Mouse (Mus musculus) gastrocnemius, postnatal 25 days (tissue): ENCODE measurements around the gene Rpl7a. TPM values are rescaled to one million over a fixed set of nuclear protein-coding genes. Genes with fewer than 3 reads are reported as not detected.

Experiments
- DNase-seq: peaks from one replicate; pipeline ENCODE4 v3.0.0; 2022
- total RNA-seq, 2 experiments: library from RNA; stranded (reverse); gene quantifications; 1 replicate in 1 of 2; 2 replicates in 1 of 2; pipeline ENCODE4 v1.2.3; 2021

The Rpl7a gene
- total RNA-seq, 2 experiments from 2014 or later, result 236 to 242 TPM

DNA sequence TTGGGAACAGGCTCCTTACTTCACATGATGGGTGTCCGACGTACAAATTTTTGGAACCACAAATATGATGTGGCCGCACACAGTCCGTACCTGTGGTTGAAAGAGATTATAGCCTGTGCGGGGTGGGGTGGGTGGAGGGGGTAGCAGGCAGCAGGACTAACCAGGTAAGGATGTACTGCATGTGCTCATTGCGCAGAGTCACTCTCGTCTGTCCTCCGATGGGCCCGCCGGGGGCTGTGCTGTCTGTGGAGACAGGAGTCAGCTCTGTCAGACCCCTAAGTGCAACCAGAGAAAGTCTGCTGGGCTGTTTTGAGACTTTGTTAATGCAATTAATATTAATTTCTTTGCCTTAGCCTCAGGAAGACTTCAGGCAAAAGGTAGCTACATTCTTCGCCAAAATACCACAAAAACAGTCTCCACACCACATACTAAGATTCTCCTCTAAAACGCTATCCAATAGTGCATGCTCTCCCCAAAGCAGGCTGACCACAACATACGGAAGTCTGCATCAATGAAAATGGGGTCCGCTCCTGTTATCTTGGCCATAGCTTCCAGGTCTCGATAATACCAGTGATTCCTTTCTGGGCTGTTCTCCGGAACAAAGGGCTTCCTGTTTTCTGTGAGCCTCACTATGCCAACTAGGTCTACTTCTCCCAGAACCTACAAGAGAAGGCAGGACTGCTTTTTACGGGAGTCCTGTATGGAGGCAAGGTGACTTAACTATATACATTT lies 3.0 kb downstream of the Rpl7a start:
- DNase-seq, result no peak

DNA sequence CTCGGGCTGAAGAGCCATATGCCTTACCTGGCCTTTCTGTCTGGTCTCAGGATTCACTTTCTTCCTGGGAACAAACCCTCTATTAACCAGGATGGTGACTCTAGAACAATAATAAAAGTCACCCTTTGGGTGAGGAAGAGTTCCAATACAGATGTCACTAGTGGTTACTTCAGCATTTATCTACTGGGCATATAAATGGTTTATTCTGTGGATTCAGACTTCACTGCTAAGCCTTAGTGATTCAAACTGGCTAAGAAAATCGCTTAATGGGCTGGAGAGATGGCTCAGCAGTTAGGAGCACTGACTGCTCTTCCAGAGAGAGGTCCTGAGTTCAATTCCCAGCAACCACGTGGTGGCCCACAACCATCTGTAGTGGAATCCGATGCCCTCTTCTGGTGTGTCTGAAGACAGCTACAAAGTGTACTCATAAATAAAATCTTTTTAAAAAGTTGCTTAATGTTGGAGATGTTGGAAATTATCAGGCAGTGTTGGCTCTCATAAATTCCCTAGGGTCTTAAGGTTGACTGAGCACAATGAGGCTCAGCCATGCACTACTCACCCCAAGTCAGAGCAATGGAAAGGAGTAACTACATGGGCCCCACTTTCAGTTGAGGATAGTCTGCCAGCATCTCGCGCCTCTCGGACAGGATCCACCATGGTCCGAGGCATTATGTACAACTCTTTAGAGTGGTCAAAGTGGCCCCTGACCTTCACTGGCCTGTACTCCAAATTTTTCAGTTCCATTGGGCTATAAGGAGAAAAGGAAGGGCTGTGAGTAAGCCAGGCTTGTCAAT lies 3.8 kb downstream of the Rpl7a start:
- DNase-seq, result no peak

DNA sequence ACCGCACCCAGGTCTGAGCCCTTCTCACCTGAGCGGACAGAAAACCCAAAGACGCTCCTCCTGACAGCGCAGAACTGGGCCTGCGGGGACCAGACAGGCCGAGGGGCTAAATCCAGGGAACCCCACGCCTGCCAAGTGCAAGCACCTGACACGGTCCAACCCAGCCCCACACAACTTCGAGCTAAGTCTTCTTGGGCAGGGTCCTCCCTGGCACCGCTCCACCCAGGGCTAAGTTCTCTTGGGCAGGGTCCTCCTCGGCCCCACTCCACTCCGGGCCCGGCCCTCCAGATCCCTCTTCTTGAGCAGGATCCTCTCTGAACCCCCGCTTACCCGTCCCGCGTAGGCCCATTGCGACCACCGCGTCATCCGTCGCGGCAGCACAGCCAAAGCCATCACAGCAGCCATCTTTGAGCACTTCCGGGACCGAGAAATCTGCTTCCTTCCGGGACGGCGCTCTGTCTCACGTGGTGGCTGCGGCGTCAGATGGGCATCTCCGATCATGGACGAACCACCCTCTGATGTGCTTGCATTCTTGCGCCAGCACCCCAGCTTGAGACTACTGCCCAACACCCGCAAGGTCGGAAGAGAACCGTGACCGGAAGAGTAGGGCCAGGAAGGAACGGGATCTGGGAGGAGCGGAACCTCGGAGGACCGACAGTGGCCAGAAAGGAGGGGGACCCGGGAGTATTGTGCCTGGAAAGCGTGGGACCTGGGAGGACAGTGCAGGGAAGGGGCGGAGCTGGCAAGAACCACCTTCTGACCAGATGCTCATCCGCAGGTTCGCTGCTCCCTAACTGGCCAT lies 5.6 kb downstream of the Rpl7a start, which contains the start of the genes Surf2 and Surf1:
Surf2 (plus strand) TSS at position 441 of the 802 bp plus-strand sequence.
Surf1 (minus strand) TSS at position 604 of the 802 bp plus-strand sequence.
- peak; percentile 71 for DNase-seq

DNA sequence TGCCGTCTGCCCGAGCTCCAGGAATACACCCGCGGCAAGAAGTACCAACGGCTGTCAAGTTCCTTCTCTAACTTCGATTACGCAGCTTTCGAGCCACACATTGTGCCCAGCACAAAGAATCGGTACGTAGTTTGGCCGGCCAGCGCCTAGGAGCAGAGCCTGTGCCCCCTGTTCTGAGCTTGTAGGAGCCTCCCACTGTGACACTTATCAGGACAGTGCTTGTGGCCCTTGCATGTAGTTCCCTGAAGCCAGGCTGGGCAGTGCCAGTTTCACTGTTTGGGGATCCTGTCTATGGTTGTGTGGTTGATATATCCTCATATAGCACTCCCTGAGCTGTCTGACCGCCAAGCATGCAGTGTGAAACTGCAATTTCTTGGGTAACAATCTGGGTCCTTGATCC lies 6.2 kb downstream of the Rpl7a start:
- DNase-seq, result no peak

DNA sequence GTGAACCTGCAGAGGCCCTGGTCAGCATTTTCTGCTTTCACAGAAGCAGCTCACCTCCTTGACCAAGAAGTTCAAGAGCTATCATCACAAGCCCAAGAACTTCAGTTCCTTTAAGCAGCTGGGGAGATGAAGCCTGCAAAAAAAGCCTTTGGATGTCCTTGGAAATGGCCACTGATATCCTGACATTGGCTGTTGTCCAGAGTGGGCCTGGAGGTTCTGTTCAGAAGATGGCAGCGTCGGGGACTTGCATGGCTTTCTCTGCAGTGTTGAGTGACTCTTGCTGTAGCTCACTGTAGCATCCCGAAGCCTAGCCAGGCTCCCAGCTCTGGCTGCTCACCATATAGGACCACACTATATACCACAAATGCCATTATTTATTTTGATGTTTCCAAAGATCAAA lies 9.1 kb downstream of the Rpl7a start:
- no peak for DNase-seq

DNA sequence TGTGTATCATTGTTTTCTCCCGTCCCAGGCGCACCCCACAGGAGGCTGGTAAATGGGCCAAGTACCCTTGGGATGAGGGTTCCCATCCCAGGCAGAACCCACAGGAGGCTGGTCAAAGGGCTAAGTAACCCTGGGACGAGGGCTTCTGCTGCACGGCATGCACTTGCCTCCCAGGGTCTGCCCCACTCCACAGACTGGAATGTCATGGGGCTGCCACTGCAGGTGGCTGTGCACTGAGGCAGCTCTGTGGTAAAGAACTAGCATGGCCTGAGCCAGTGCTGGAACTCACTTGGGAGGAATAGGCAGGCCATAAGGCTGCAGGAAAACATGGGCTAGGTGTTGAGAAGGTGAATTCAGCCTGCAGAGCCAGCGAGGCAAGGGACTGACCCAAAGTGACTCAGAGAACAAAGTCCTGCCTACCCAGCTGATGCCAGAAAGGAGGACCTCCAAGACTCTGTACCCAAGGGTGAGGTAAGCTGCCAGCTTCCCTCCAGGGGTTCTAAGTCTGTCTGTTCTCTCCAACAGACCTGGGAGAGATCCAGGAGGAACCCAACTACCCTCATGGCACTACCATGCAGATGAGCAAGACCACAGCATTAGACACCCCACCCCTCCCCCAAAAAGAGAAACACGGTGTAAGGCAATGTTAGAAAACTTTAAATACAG lies 9.8 kb downstream of the Rpl7a start:
- DNase-seq, result no peak

DNA sequence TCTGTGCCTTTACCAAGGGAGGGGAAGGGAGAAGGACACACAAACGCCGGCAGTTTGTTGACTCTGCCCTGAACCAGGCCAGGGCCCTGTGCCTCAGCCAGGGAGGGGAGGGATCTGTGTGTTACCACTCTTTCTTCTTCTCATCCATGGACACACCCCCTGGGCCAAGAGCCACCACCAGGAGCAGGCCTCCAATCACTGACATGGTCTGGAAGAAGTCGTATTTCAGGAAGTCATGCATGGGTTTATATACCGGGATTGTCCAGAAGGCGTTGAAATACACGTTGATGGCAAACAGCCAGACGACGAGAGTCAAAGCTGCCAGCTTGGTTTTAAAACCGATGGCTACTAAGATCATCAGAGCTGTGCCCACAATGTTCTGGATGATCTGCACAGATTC lies 11.2 kb downstream of the Rpl7a start:
- DNase-seq, result no peak

DNA sequence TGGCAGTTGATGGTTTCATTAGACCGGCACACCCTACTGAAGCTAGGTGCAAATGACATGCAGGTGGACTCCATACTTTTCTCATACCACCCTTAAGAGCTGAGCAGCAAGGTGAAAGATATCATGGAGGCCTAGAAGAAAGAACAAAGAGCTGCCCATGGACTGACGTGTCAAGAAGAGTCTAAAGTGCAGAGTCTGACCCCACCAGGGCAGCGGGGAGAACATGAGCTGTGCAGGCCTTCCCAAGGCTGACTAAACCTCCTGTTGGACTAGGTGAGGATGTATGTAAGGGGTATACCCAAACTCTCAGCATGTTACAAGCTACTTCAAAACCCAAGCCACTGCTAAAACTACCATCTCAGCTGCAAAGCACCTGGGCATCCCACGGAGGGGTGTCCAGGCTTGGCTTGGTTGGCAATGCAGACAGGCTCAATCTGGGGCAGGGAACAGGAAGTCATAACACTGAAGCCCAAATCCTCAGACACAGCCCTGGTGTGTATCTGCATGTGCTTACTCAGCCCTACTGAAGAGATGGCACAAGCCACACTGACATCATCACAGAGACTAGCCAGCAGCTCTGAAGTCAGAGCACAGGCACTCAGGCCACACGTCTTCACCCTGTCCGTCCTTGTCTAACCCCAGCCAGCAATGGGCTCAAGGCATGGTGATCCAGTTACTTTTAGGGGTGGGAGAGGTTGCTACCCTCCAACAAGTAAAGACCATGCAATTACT lies 17.3 kb downstream of the Rpl7a start:
- DNase-seq, result no peak

DNA sequence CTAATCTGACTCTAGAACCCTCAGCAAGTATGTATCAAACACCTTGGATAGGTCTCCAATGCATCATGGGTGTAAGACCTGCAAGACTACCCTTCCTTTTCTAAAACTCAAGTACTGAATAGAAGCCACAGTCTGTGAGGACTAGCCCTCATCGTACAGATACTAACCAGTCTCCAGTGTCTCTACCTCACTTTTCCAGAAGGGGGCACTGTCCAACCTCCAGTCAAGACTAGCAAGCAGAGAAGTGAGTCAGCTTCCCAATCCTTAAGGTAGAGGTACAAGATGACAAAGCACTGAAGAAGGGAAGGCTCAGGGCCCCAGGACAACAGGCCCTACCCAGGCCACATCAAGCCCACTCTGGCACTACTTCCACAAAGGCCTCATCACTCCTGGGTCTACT lies 19.8 kb downstream of the Rpl7a start:
- no peak for DNase-seq

DNA sequence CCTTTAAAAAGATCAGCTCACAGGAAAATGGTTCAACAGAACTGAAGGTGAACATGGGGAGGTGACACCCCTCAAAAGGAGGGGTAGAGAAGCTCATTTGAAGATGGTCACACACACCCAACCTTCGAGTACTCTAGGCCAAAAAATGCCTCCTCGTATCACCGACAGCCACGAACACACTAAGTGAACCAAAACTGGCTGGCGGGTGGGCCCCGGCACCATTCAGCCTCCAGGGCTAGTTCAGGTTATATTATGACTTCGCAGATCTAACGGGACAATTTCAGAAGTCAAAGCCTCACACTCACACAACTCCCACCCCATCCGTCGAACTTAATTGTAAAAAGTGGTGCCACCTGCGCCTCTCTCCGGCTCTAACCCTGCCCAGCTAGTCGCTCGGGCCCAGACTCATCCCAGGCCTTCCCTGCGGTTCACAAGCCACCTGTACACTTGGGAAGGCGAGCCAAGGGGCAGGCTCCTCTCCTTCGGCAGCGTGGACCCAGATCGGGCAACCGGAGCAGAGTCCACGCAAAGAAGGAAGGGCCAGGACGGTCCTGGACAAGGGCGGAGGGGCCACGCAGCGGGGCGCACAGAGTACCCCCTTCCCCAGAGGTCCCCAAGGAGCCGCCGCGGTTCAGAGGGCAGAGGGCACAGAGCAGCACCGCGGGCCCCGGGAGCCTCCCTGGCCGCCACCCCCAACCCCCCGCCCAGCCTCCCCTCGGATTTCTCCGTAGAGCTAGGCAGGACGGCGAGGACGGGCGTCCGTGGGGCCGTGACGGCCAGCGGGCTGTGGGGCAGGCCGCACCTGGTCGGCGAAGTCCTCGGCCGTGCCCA lies 22.1 kb downstream of the Rpl7a start:
- no peak for DNase-seq

DNA sequence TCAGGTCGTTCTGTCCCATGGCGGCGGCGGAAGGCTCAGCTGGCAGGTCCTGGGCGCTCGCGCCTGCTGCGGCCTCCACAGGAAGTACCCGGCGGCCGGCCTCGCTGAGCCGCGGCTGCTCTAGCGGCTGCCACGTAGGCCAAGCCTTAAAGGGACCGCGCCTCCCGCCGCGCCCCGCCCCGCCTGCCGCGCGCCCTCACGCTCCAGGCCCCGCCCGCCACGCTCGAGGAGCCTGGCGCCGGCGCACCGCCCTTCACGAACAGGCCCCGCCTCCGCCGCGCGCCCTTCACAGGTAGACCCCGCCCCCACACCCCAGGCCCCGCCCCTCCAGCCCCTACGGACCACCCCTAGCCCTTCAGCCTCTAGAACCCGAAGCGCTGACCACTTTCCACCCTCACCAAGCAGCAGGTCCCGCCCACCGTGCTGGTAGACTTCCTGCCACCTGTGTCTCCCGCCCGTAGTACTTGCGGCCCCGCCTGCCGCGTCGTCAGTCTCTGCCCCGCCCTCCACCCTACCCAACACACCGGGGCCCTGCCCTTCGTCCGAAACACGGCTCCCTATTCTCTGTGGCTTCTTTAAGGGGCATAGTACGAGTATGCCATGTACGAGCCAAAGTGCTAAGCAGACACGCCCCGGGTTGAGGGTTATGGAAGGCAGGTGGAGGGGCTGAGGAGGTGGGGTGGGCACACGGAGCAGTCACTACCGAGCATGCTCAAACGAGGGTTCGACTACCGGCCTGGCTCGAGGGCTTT lies 22.9 kb downstream of the Rpl7a start, which contains the start of the genes Surf4 and Stkld1:
Surf4 (minus strand) TSS at position 625 of the 752 bp plus-strand sequence.
Stkld1 (plus strand) TSS at position 744 of the 752 bp plus-strand sequence.
- peak; percentile 96 for DNase-seq

DNA sequence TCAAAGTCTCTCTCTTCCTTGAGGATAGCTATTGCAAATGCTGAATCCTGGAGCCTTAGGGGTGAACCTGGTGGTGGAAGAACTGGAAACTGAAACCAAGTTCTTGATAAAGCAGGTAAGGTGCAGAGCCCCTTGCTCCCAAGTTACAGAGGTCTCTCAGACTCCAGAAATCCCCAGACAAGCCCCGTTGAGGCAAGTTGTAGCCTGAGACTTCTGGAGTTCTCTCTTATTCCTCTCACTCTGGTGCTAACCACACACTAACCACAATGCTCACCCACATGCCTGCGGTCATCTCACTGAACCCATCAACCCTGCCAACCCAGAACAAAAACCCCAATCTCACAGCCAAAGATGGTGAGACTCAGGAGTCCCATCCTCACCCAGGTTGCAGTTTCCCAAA lies 24.7 kb downstream of the Rpl7a start:
- no peak for DNase-seq

DNA sequence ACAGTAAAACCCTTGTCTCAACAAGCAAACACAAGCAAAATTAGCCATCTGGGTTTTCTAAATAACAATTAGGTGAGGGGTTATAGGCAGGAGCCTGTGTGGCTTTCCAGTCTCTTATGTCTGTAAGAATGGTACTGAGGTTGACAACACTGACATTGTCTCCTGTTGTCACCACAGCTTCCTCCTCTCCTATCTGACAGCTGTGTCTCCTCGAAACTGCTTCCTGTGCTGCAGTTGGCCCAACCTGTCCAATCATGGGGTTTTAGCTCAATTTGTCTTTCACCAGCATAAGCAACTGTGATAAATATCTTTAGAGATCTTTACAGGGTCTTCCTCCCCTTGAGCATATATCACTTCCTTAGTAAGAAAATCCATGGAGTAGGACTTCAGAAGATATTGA lies 25.9 kb downstream of the Rpl7a start:
- no peak for DNase-seq

DNA sequence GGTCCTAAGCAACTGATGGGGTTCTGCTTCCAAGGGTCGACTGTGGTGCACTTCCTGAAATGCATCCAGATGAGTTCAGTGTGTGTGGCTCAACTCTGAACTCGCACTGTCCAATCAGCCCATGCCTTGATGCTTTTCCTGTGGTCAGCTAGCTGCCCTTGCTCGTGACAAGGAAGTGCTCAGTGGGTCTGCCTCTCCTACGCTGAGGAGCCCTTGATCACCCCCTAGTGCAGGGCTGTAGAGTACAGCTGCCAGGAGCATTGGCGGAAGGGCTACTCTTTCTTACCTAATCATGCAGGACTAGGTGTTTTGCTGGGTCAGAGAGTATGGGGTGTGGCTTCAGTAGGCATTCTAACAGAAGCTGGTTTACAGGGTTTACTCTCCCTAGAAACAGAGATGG lies 31.0 kb downstream of the Rpl7a start:
- no peak for DNase-seq

DNA sequence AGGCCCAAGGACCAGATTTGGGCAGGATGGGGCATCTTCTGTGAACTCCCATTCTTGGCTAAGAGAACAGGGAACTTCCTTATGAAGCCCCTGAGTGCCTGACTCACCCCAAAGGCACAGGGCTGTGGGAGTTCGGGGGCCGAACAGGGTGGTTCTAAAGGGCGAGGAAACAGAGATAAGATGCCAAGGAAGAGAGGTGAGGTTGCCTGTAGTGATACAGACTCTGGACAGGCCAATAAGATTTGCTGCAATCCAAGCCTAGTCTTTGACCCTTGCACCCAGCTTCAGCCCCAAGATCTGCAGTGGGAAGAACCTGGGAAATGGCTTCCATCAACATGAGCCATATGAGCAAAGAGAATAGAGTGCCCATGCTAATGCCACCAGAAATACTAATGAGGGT lies 32.7 kb downstream of the Rpl7a start:
- DNase-seq, result no peak

DNA sequence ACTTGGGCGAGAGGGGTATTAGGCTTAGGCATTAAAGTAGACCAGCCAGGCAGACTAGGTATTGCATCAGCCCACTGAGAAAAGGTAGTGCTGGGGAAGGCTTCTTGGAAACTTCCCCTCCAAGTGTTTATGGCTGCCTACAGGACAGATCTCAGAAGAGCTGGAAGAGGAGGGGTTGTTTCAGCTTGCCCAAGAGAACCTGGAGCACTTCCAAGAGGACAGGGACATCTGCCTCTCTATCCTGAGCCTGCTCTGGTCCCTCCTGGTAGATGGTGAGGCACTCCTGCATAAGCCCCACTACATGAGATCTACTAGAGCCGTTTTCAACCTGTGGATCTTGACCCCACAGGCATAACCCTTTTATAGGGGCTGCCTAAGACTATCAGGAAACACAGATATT lies 39.8 kb downstream of the Rpl7a start:
- DNase-seq, result no peak

DNA sequence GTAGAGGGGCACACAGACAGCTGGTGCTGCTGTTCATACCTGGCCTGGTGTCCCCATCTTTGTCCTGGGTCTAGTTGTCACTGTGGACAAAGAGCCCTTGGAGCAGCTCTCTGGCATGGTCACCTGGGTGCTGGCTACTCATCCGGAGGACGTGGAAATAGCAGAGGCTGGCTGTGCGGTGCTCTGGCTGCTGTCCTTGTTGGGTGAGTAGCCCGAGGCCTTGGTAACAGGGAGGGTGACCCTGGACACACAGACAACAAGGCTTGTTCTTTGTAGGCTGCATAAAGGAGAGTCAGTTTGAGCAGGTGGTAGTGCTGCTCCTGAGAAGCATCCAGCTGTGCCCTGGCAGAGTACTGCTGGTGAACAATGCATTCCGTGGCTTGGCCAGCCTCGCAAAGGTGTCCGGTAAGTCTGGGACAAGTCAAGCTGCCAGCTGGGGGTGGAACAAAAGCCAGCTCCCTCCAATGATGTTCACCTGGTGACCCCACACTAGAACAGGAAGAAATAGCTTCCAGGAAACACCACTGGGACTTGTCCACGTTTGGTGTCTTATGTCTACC lies 40.9 kb downstream of the Rpl7a start:
- no peak for DNase-seq

DNA sequence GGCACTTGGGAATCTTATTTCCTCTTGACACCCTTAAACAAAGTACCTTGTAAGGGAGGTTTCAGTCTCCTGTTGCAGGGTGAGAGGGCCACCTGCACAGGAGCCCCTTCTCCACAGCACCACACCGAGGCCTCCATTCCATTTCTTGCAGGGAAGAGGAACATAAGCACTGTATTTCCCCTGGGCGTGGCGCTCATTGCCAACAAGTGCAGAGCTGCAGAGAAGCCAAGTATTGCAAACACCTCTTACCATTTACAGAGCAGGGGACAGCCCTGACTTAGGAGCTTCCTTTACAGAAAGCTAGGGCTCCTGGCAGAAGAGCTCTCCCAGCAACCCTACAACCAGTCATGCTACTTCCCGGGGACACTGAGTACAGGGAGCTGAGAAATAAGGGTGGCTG lies 41.6 kb downstream of the Rpl7a start:
- no peak for DNase-seq

DNA sequence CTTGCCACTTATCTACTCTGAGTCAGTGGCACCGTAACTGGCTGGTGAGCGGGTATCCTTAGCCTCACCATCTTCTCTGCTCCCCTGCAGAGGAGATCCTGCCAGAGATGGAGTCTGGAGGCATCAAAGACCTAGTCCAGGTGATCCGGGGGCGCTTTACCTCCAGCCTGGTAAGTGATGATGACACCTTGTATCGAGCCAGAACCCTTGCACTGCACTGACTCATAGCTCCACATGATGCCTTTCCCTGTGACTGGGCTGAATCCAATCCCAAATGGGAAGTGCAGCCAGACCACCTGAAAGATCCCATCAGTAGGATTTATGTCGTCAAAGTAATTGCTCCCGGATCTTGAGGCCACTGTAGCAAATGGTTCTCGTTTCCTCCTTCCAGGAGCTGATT lies 42.3 kb downstream of the Rpl7a start:
- no peak for DNase-seq
